Mouse (Mus musculus): ENCODE data around the gene 4930404N11Rik.

Gene 4930404N11Rik

DNA sequence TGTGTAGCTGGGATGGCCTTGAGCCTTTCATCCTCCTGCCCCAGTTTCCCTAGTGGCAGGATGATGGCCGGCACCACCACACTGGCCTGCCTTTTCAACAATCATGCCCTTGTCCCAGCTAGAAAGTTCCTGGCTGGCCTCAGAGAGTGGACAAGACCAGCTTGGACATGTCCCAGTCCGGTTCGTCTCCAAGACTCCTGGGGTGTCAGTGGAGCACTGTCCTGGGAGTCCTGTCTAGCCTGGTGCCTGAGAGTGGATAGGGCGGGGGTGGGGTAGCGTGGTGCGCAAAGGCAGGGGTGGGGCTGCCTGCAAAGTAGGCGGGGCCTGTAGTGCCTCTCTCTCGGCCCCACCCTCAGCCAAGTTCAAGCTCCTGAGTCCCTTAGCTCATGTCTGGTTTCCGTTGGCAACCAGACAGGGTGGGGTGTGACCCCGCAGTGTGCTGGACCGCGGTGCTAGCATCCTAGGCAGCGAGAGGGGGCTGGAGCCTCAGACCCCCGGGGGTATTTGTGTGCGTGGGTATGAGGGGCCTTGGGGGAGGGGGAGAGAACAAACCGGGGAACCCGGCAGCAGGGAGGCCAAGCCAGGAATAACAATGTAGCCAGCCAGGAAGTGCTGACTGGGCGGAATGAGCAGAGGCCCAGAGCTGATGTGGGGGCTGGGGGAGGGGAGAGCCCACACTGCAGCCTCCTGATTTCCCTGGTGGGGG is 36.1 kb upstream of the 4930404N11Rik start:
- DNase-seq = peak; percentile 85 to 91

DNA sequence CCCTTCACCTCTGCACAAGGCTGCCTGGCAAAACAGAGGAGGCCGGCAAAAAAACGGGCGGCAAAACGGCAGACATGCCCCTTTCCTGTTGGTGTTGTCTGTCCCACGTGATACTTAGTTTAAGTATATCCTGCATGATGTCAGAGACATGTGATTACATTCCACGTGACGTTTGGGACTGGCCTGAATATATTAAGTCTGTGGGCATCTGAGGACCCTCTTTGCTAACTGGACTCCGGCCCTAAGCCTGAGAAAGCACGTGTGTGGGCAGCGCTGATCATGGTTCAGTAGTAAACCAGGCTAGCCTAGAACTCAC is 35.5 kb upstream of the 4930404N11Rik start:
- no peak for DNase-seq

DNA sequence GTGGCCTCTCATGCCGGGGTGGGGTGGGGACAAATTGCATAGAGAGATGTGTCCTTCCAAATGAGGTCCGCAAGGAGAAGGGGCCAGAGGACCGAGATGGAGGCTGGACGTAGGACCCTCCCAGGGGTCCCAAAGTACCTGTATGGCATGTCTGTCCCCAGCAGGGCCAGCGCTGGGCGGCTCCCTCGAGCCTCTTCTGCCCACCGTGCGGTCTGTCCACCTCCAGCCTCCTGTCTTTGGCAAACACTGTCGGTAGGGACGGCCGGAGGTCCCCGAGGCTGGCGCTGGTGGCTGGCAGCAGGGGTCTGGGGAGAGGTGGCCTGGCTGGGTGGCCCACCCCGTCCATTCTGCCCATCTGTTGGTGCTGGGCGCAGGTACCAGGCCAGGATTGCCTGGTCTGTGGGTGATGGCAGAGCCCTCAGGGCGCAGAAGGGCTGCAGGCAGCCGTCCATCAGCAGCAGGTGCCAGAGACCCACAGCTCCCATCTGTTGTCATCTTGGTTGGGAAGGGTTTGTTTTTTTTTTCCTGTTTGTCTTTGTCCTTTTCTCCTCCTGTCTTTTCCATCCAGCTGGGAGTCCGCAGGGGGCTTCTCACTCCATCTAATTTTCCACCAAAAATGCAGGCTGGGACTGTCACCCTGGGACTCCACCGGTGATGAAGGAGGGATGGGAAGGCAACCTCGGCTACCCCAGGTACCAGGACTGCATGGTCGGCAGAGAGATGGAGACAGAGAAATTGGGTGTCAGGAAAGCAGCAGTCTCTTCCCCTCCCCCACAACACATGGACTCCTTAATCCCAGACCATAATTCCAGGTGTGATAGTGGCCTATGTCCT is 35.0 kb upstream of the 4930404N11Rik start:
- no peak for DNase-seq

DNA sequence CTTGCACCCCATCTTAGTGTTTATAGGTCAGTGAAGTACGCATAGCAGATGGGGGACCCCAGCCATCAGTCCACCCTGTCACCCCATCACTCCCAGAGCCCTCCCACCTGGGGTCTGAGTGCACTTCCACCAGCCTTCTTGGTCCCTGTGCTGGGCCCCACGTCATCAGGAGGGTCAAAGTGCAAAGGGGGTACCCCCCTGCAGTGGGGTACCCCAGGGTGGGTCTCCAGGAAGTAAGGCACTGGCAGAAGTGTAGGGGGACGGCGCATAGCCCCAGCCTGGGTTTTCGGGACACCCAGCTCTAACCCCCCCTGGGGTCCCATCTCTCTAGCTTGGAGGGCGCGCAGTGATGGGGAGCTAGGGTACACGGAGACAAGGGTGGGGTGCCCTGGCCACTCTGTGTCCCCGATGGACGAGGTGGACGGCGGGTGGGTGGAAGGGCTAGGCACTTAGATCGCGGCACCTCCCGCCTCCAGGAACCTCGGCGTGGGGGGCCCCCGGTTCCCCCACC is 34.2 kb upstream of the 4930404N11Rik start:
- DNase-seq = no peak

DNA sequence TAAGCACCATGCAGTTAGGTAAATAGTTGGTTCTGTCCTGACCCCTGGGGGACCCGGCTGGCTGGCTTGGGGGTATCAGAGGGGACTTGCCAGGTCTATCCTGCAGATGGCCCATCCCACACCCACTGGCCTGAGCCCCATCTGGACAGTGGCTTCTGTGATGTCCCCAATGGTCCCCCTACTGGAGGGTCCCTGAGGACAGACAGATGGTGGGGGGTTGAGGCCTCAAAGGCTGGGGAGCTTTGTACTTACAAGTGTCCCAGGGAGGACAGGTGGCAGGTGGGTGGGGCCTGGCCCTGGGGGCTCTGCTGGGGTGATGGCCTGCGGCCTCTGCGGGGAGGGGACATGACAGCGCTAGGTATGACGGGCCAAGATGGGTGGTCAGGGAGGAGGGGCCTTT is 33.7 kb upstream of the 4930404N11Rik start:
- no peak for DNase-seq

DNA sequence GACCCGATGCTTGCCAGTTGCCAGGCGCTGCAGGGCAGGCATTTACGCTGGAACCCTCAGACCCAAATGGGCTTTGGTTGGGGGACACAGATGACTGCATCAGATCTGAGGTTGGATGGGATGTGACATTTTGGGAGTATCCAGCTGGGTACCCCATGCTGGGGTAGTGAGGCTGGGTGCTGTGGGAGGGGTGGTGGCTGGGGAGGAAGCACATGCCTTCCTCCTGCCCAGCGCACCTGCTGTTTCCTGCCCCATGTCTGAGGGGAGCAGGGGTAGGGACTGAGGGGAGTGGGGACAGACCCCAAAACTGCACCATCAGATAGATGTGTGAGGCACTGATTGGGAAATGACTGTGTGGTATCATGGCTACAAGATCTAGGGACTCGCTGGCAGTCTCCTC is 31.1 kb upstream of the 4930404N11Rik start:
- no peak for DNase-seq

DNA sequence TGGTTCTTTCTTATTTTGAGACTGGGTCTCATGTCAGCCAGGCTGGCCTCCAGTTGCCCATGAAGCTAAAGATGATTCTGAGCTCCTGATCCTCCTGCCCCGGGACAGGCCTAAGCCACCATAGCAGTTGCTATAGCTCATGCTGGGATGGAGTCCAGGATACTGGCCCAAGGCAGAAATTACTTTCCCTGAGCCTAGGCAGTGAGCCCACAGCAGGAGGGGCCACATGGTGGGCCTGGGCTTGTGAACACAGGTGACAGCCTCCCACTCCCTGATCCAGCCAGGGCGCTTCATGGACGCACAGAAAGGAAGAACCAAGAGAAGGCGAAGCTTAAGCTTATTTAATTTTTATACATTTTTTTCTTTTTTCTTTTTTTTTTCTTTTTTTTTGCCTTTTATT is 30.2 kb upstream of the 4930404N11Rik start:
- DNase-seq = no peak

DNA sequence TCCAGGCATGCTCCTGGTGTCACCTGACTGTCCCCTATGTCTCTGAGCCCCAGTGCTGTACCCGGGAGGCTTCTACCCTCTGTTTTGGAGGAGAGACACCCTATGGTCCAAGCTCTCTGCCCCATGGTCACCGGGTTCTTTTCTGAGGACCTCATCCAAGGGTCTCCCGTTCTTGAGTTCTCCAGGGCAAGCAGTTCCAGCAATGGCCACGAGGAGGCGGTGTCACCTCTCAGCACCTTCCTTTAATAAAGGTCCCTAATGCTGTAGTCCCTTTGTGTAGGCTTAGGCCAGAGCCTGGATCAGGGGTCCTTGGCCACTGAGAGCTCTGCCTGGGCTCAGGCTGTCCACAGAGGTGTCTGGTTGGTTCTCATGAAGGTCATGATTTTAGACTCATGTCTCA is 29.5 kb upstream of the 4930404N11Rik start:
- peak; percentile 78 to 85 for DNase-seq

DNA sequence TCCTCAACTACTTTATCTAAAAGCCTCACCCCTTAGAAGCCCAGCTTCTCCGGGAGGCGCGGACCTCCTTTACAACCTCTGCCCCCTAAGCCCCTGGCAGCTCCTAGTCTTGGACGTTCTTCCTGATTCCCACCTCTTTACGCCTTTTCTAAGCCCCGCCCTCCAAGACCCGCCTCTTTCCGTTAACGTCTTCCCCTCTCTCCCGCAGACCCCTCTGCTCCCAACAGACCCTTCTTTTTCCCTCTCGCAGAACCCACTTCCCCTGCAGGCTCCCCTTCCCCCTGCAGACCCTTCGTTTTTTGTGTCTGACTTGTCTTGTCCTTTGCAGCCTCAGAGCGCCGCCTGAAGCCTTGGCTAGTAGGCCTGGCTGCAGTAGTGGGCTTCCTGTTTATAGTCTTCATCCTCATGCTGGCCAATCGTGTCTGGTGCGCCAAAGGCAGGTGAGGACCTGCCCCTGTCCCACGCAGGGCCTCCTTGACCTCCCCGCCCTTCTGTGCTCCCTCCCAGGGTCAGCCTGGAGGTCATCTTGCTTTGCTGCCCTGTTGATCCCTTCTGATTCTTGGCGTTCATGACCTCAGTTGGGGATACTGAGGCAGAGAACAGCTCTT is 27.9 kb upstream of the 4930404N11Rik start:
- DNase-seq = peak; percentile 72 to 76

DNA sequence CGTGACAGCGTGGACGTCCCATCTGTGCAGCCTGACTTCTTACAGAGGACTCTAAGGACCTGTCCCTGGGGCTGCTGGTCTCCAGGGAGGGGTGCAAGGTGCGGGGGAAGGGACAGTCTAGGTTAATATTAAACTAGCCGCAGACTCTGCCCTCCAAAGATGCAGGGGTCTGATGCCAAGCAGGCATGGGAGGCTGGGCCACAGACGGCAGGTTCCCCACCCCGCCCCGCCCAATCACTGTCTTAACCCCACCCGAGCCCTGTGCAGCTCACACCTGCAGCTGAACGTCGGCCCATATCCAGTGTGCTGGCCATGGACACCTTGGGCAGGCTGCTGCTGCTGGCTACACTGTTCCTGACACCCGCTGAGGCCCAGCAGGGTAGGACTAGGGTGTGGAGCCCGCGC is 27.2 kb upstream of the 4930404N11Rik start, which contains the start of gene Smim24:
Smim24 (plus strand) TSS at position 271 of the 405 bp plus-strand sequence.
- peak; percentile 75 to 92 for DNase-seq

DNA sequence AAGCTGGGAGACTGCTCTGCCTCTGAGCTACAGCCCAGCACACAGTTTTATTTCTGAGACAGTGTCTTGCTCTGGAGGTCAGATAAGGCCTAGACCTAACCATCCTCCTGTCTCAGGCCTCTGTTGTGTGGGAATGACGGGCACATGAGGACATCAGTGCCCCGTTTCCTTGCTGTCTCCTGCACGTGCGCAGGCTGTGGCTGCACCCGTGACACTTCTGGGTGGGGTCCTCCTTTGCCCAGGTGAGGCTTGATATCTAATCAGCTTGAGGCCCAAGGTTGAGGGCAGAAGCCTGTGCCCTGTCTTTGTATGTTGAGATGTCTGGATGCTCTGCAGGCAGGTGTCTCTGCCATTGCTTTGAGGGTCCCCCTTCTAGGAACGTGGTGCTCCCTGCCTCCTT is 26.7 kb upstream of the 4930404N11Rik start:
- no peak for DNase-seq

DNA sequence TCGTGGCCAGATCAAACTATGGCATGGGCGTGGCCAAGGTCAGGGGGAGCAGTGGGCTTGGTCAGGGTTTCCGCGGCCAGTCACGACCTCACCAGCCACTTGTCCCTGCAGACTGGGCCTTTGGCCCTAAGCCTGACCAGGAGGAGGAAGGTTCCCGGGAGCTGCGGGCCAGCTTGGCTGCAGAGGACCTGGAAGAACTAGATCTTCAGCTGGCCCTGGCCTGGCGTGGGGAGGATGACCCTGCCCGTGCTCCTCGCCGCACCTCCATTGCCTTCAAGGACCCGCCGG is 25.0 kb upstream of the 4930404N11Rik start:
- peak in 1 of 2 experiments; percentile 55 for DNase-seq

DNA sequence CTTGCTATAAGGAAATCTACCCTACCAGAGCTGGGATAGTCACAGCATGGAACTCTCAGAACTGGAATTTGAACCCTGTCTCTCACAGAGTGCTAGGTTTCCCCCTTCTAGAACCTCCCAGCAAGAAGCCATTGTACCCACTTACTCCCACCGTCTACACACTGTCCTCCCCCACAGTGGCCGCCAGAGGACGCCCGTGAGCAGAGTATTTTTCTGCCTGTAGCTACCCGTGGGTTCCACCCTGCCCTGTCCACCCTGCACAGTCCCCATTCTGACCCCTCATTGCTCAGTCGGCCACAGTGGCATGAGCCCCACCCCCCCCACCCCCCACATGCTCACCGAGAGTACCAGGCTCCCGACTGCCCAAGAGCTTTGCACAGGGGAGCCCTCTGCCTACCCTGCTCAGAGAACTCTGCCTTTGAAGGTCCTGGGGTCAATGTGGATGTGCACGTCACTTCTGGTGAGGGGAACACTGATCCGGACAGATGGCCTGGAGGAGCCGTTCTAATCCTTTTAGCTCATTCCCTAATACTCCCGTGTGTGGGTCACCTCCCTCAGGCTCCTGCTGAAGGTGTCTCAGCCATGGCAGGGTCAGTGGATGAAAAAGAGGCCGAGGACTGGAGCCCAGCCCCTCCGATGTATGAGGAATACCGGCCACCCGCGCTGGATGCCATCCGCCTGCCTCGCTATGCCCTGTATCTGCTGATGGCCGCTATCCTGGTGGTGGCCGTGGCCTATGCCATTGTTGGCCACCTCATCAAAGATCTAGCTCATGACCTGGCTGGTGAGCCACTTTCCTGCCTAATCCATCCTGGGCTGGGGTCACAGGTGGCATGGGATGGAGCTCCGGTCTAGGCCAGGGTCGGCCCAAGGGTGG is 24.4 kb upstream of the 4930404N11Rik start:
- peak; percentile 80 to 81 for DNase-seq

DNA sequence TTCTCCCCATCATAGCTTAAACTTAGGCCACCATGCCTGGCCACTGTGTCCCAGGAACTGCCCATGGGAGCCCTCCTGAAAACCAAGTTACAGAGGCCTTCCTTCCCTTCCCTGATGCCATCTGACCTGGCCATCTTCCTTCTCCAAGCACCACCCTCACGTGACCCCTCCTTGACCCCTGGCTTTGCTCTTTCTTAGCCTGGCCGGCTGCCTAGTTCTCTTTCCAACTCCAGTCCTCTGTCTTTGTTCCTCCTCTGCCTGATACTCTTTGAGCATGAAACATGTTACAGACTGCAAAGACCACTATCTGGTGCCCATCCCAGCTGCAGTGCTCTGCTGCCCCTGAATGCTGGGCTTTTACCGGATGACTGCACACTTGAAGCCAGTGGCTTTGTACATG is 23.8 kb upstream of the 4930404N11Rik start:
- peak; percentile 77 for DNase-seq

DNA sequence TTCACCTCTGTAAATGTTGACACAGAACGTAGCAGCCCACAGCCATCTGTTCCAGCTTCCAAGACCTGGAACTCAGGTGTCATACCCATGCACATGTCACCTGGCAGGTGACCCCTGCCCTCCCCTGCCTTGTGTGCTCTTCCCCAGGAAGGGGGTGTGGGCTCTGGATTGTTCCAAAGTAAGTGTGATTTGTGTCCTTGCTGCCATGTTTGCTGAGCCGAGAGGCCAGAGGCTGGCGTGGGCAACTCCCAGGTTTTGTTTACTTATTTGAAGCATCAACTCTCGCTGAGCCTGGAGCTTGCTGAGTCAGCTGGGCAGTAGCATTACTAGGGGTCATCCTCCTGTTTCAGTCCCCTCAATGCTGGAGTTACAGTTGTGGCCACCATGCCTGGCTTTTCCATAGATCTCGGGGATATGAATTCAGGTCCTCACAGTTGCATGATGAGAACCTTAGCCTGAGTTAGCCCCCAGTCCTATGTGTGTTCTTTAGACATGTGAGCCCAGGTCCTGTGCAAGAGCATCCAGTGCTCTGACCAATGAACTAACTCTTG is 23.0 kb upstream of the 4930404N11Rik start, which contains the start of gene Gm48552:
Gm48552 (plus strand) TSS at position 501 of the 551 bp plus-strand sequence.
- DNase-seq = no peak

DNA sequence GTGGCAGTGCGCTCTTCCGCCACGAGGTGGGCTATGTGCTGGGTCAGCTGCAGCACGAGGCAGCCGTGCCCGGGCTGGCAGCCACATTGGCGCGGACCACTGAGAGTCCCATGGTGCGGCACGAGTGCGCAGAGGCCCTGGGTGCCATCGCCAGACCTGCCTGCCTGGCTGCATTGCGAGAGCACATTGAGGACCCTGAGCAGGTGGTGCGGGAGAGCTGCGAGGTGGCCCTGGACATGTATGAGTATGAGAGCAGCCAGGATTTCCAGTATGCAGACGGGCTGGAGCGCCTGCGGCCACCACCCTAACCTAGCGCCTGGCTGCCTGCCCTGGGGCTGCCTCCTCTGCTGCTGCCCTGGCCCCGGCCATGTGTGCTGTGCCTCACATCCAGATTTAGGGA is 22.1 kb upstream of the 4930404N11Rik start:
- DNase-seq = no peak

DNA sequence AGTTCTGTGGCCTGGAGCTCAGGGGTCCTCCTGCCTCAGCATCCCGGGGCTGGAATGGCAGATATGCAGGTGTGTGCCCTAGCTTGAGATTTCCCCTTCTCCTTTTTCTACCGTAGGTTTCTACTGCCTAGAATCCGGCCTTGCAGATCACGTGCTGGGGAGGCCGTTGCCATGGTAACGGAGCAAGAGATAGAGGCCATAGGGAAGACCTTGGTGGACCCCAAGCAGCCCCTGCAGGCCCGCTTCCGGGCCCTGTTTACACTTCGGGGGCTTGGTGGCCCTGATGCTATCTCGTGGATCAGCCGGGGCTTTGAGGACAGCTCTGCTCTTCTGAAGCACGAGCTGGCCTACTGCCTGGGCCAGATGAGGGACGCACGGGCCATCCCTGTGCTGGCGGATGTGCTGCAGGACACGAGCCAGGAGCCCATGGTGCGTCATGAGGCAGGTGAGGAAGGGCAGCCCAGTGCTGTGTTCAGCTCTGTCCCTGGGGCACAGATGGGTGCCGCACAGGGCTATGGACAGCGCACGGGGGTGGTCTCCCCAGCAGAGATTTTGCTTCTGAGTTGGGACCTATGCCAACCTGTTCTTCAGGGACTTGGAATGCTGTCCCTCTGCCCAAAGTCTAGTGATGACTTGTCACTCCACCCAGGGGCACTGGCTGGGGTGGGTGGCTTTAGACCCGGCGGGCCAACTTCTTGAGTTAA is 20.1 kb upstream of the 4930404N11Rik start:
- no peak for DNase-seq

DNA sequence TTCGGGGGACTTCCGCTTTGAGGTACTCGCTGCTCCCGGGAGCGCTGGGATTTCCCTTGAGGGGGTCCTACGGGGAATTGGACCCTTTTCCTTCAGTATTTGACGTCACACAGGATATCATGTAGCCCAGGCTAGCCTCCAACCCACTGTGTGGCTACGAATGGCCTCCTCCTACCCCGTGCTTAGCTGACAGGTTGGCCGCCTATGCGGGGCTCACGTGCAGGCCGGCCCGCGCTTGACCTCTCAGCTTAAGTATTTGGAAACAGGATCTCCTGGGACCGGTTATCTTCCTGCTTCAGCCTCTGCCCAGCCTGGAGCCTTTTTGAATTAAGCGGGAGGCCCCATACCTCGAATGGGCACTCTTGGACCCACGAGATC is 19.0 kb upstream of the 4930404N11Rik start:
- DNase-seq = no peak

DNA sequence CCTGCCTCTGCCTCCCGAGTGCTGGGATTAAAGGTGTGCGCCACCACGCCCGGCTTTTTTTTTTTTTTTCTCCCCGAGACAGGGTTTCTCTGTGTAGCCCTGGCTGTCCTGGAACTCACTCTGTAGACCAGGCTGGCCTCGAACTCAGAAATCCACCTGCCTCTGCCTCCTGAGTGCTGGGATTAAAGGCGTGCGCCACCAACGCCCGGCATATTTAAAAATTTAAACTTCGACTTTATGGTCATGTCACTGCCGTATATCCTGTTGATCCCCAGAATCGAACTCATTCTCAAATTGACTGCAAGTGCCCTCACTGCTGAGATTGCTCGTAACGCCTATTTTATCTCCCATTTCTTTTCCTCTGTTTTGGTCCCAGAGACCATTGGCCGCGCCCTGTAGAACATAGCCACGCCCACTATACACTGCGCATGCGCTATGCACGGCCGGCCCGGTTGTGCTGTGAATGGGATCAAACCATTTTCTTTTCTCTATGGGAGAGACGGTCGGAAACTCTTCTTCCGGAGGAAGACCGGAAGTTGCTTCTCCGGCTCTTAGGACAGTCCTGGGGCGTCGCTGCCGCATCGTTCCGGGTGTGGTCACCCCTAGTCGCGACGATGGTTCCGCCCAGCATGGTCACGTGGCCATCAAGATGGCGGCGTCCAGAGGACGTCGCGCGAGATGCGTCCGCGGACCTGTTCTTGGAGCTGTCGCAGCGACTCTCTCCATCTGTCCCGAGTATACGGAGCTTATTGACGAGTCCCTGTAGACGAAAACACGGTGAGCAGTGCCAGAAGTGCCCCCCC is 18.4 kb upstream of the 4930404N11Rik start, which contains the start of the genes Dohh and Gm48551:
Dohh (plus strand) TSS at position 627 of the 803 bp plus-strand sequence.
Gm48551 (plus strand) TSS at position 665 of the 803 bp plus-strand sequence.
- peak; percentile 98 to 99 for DNase-seq

DNA sequence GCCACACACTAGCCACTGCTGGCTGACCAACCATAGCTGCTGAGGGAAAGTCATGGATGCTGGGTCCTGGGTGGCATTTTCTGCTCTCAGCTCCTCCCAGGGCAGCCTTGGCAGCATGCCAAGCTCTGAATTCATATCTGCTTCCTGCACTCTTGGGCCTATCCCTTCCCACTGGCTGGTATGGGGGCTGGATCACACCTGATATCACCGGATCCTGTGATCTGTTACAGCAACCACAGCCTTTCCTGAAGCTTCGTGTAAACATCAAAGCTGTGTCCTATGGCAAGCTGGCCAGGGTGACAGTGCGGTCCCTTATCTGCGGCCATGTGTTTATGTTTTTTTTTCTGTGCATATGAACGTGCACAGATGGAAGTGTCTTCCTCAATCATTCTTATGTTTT is 16.4 kb upstream of the 4930404N11Rik start:
- DNase-seq = no peak
